Mouse (Mus musculus) right cerebral cortex, adult 18-20 months (tissue): ENCODE results near the gene Klk1b4.

Experiments
- DNase-seq: peaks from one replicate; pipeline ENCODE4 v3.0.0; 2022; ENCODE audit warnings: mixed read lengths

The Klk1b4 gene

DNA sequence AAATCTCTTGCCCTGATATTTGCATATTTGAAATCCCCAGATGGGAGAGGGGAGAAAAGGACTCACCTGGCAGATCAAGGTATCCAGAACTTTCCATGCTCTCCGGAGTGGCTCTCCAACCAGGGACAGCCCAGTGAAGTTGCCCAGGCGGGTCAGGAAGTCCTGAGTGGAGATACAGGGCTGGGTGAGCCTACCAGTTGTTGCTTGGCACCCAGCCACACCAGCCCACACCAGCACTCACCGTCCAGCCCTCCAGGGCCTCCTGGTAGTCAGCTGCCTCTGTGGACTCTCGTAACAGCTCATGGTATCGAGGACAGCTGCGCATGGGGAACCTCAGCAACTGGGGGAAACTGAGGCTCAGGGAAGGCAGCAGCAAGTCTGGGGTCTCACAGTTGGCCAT lies 47.7 kb downstream of the Klk1b4 start:
- DNase-seq, result no peak

DNA sequence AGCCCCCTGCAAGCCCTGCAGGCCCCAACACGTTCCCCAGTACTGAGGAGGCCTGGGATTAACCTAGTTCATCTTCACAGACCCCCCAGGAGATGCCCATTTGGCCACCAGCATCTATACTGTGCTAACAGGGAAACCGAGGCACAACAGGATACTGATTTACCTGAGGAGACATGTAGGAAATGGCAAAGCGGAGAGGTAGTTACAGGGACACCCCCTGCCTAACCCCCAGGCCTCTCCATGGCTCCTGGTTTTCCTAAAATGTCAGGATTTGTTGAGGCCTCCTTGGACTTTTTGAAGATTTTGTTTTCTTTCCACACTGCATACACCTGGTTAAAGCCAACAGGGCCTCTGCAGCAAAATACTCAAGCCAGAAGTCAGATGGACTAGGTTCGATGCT lies 50.0 kb downstream of the Klk1b4 start, which contains the start of gene Acp4:
Acp4 (minus strand) TSS at position 101 of the 400 bp plus-strand sequence.
- no peak for DNase-seq

DNA sequence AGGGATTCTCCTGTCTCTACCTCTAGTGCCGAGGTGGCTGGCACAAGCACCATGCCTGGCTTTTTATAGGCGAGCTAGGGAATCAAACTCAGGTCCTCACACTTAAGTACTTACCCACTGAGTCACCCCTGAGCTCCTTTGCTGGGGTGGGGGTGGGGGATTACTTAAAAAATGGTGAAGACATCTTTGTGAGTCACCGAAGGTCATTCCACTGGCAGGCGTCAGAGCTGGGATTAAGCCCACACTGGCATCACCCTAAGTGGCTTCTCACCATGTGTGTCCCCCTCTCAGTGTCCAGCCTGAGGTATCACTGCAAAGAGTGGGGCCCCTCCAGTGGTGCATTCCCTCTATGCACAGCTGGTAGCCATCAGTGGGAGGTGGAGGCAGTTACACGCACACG lies 53.2 kb downstream of the Klk1b4 start:
- DNase-seq, result no peak

DNA sequence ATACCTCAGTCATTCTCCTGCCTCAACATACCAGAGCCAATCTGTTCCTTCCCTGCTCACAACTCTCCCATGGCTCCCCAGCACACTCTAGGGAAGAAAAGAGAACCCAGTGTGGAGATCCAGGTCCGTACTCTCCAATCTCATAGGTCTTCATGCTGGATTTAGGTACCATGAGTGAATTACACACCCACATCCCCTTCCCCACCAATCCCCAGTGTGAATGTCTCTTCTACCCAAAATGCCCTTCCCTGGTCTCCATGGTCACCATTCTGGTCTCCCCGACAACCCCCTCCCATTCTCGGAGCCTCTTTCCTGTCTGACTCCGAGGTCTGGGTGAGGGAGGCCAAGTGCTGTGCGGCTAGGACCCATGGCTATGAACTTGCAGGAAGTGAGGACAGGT lies 53.9 kb downstream of the Klk1b4 start, which contains the start of gene Gm15517:
Gm15517 (plus strand) TSS at position 301 of the 400 bp plus-strand sequence.
- DNase-seq, result no peak
